In the genomic region with DNA sequence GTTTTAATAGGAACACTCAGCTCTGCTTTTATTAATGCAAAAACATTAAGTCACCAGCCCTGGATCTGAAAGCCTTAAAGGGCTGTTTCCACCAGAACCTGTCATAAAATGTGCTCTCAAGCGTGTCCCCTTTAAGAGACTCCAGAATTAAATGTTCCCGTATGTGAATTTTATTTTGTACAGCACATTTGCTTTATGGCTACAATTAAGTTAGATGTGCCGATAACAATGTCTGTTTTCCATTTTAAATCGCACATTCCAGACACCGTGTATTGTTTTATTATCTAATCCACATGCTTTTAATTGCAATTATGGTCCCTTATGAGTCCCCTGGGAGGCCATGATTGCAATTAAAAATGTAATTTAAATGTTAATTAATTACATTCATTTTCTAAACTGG, we compare ENCODE assay signal across 22 mouse cellular contexts.
A peak's percentile ranks its signal among the peaks of the same experiment; 100 is the strongest.
DNase-seq lines count a peak whose midpoint lies in the region; ATAC-seq and TF ChIP-seq lines count a peak whose summit lies in the region.
"Had no signal": no experiment of that assay in that cellular context is flagged by ENCODE, and none has a peak within 500 bp of the region (broad histone marks: within the 10 kb centered on the region; RNA-seq: fewer than 3 reads in every experiment).

No protein-coding gene starts in this region.

- WGBS in forebrain, embryonic 14.5 days = 52% methylated on average over 5 of the region's 5 CpGs
- WGBS in forebrain, embryonic 16.5 days = 50% methylated on average over 5 of the region's 5 CpGs
- 65% methylated on average over 5 of the region's 5 CpGs for WGBS in midbrain, embryonic 15.5 days
- 94% methylated on average over 5 of the region's 5 CpGs for WGBS in midbrain, embryonic 10.5 days
- WGBS in hindbrain, postnatal 0 days = 57% methylated on average over 5 of the region's 5 CpGs

- H3K27me3 ChIP-seq in forebrain, embryonic 14.5 days (replicated peaks; ENCODE audit: control insufficient read depth, insufficient read depth, low read length) = no peaks in the 10 kb centered on the region
- H3K27me3 ChIP-seq in forebrain, embryonic 16.5 days (replicated peaks; ENCODE audit: control insufficient read depth, insufficient read depth, low read length) = no peaks in the 10 kb centered on the region
- no peaks in the 10 kb centered on the region for H3K27me3 ChIP-seq in midbrain, embryonic 15.5 days (replicated peaks)
- no peaks in the 10 kb centered on the region for H3K27me3 ChIP-seq in midbrain, embryonic 10.5 days (ENCODE audit: low read depth, poor library complexity, severe bottlenecking)
- H3K27me3 ChIP-seq in hindbrain, postnatal 0 days (ENCODE audit: insufficient read depth, low read length) = no peaks in the 10 kb centered on the region
- H3K27me3 ChIP-seq: heart, embryonic 12.5 days; kidney, embryonic 15.5 days; liver, embryonic 15.5 days had no signal

- H3K9me3 ChIP-seq in forebrain, embryonic 14.5 days (replicated peaks; ENCODE audit: control insufficient read depth, low read length) = no peaks in the 10 kb centered on the region
- H3K9me3 ChIP-seq in forebrain, embryonic 16.5 days (ENCODE audit: control insufficient read depth, low read length) = no peaks in the 10 kb centered on the region
- no peaks in the 10 kb centered on the region for H3K9me3 ChIP-seq in midbrain, embryonic 15.5 days
- no peaks in the 10 kb centered on the region for H3K9me3 ChIP-seq in midbrain, embryonic 10.5 days (replicated peaks)
- H3K9me3 ChIP-seq in hindbrain, postnatal 0 days (ENCODE audit: low read length) = no peaks in the 10 kb centered on the region
- H3K9me3 ChIP-seq: heart, embryonic 12.5 days; kidney, embryonic 15.5 days; liver, embryonic 15.5 days had no signal

- no peak for ATAC-seq in forebrain, embryonic 14.5 days
- no peak for ATAC-seq in forebrain, embryonic 16.5 days
- ATAC-seq in midbrain, embryonic 15.5 days (replicated peaks) = no peak
- peak; percentile 34; the same call in 1 of the 2 replicates for ATAC-seq in hindbrain, postnatal 0 days
- ATAC-seq: activated CD4-positive, CD25-positive, alpha-beta regulatory T cell, adult 4 months; CD4-positive, CD25-positive, alpha-beta regulatory T cell, adult 4 months; intestine, embryonic 16.5 days; midbrain, embryonic 16.5 days had no signal

- peak; percentile 42 for DNase-seq in forebrain, embryonic 14.5 days (ENCODE audit: low spot score)
- no peak for DNase-seq in midbrain, embryonic 10.5 days (ENCODE audit: low spot score)
- DNase-seq in hindbrain, postnatal 0 days (ENCODE audit: low spot score) = peak; percentile 59
- no peak for DNase-seq in kidney, adult 8-10 months
- no peak for DNase-seq in thymus, postnatal 25 days
- DNase-seq: adrenal gland, postnatal 14 days; cerebellum, adult 11-12 months; cerebellum, postnatal 36 days; heart, adult 11 months; heart, postnatal 4 days; right cerebral cortex, adult 18-20 months; thymus, postnatal 14 days had no signal

- no peak overlapping the region for H3K4me2 ChIP-seq in forebrain, embryonic 14.5 days (ENCODE audit: low read length)
- no peak overlapping the region for H3K4me2 ChIP-seq in forebrain, embryonic 16.5 days (ENCODE audit: low read length)
- H3K4me2 ChIP-seq in midbrain, embryonic 15.5 days = no peak overlapping the region
- H3K4me2 ChIP-seq in hindbrain, postnatal 0 days (ENCODE audit: low read depth, low read length) = no peak overlapping the region
- H3K4me2 ChIP-seq: heart, embryonic 12.5 days; kidney, embryonic 15.5 days; liver, embryonic 15.5 days had no signal

- peaks cover 16% of the 10 kb centered on the region for H3K4me1 ChIP-seq in forebrain, embryonic 14.5 days (ENCODE audit: control insufficient read depth, insufficient read depth, low read length)
- peaks cover 12% of the 10 kb centered on the region for H3K4me1 ChIP-seq in forebrain, embryonic 16.5 days (replicated peaks; ENCODE audit: control insufficient read depth, insufficient read depth, low read length)
- peaks cover 12% of the 10 kb centered on the region for H3K4me1 ChIP-seq in midbrain, embryonic 15.5 days
- H3K4me1 ChIP-seq in midbrain, embryonic 10.5 days = peaks cover 15% of the 10 kb centered on the region; the same call in 1 of the 2 replicates
- peaks cover 11% of the 10 kb centered on the region for H3K4me1 ChIP-seq in hindbrain, postnatal 0 days (ENCODE audit: insufficient read depth, low read length)
- H3K4me1 ChIP-seq: liver, embryonic 15.5 days had no signal

- H3K4me3 ChIP-seq in forebrain, embryonic 14.5 days (ENCODE audit: low read depth, low read length) = no peak overlapping the region
- H3K4me3 ChIP-seq in forebrain, embryonic 16.5 days (replicated peaks; ENCODE audit: low read length) = no peak overlapping the region
- H3K4me3 ChIP-seq in midbrain, embryonic 15.5 days = no peak overlapping the region
- no peak overlapping the region for H3K4me3 ChIP-seq in midbrain, embryonic 10.5 days
- no peak overlapping the region for H3K4me3 ChIP-seq in hindbrain, postnatal 0 days (ENCODE audit: low read length)
- H3K4me3 ChIP-seq: erythroblast, embryonic 14.5 days; heart, embryonic 12.5 days; kidney, embryonic 15.5 days; liver, embryonic 15.5 days had no signal

- H3K36me3 ChIP-seq in forebrain, embryonic 14.5 days (ENCODE audit: control insufficient read depth, insufficient read depth, low read length) = no peaks in the 10 kb centered on the region
- no peaks in the 10 kb centered on the region for H3K36me3 ChIP-seq in forebrain, embryonic 16.5 days (ENCODE audit: control insufficient read depth, insufficient read depth)
- no peaks in the 10 kb centered on the region for H3K36me3 ChIP-seq in midbrain, embryonic 15.5 days (replicated peaks)
- no peaks in the 10 kb centered on the region for H3K36me3 ChIP-seq in midbrain, embryonic 10.5 days
- H3K36me3 ChIP-seq in hindbrain, postnatal 0 days (ENCODE audit: insufficient read depth, low read length) = no peaks in the 10 kb centered on the region
- H3K36me3 ChIP-seq: heart, embryonic 12.5 days; kidney, embryonic 15.5 days; liver, embryonic 15.5 days had no signal

- TF ChIP-seq CTCF in hindbrain, postnatal 0 days (IDR thresholded peaks at IDR 0.05; ENCODE audit: low read depth) = no peak

- H3K9ac ChIP-seq in forebrain, embryonic 14.5 days (ENCODE audit: low read length) = no peak overlapping the region
- no peak overlapping the region for H3K9ac ChIP-seq in forebrain, embryonic 16.5 days (replicated peaks; ENCODE audit: low read depth, low read length)
- H3K9ac ChIP-seq in midbrain, embryonic 15.5 days = no peak overlapping the region
- H3K9ac ChIP-seq in hindbrain, postnatal 0 days (replicated peaks; ENCODE audit: low read length) = no peak overlapping the region
- H3K9ac ChIP-seq: heart, embryonic 12.5 days; kidney, embryonic 15.5 days; liver, embryonic 15.5 days had no signal

- no peak overlapping the region for H3K27ac ChIP-seq in forebrain, embryonic 14.5 days (ENCODE audit: low read depth, low read length)
- no peak overlapping the region for H3K27ac ChIP-seq in forebrain, embryonic 16.5 days (ENCODE audit: low read length)
- H3K27ac ChIP-seq in midbrain, embryonic 15.5 days = peak overlapping the region; percentile 27; the same call in 1 of the 2 replicates
- H3K27ac ChIP-seq in midbrain, embryonic 10.5 days (replicated peaks) = no peak overlapping the region
- no peak overlapping the region for H3K27ac ChIP-seq in hindbrain, postnatal 0 days
- H3K27ac ChIP-seq: kidney, embryonic 15.5 days; liver, embryonic 15.5 days had no signal

Comparison
In these comparisons a context has a peak if more than half of its experiments do, and no peak if none do; other contexts are left out.
1. DNase-seq: peak in forebrain, embryonic 14.5 days (single experiment) and hindbrain, postnatal 0 days (single experiment); none in midbrain, embryonic 10.5 days (single experiment), kidney, adult 8-10 months (0 of 2) and thymus, postnatal 25 days (single experiment).